Mouse (Mus musculus) cortical plate, adult 2 months (tissue): Measurements from ENCODE around the gene Arhgef10l.

ENCODE experiments used
- CTCF ChIP-seq: fragments of 200-500 bp; IDR thresholded peaks from 2 replicates; pipeline ENCODE4 v1.5.1; 2011; ENCODE audit warnings: mild to moderate bottlenecking, control low read depth, low read length; ENCODE audit not compliant: insufficient read depth; ENCODE audit errors: extremely low read depth
- POLR2A ChIP-seq: fragments of 200-500 bp; IDR thresholded peaks from 2 replicates; pipeline ENCODE4 v1.6.1; 2011; ENCODE audit warnings: mild to moderate bottlenecking, low read length, control low read depth; ENCODE audit not compliant: insufficient read depth; ENCODE audit errors: extremely low read depth

DNA sequence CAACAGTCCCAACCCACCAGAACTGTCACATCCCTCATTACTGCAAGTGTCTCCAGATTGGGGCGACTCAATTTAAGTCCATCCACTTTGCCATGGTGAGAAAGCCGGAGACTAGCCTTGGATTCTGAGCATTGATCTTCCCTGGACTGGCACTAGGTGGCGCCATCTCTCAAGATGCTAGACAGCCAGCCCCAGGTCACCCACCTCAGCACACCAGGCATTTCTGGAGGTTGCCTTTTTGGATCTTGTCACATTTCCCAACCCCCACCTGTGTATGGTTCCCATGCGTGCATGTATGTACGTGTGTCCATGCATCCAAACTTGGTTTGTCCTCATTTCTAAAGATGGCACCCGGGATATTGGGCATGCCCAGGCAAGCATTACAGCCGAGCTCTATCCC, 110.5 kb downstream of the Arhgef10l start:
- no peak for TF ChIP-seq POLR2A
- peak; percentile 79 for TF ChIP-seq CTCF
